Mouse (Mus musculus) limb, embryonic 13.5 days (tissue): ENCODE data around the gene Ogfod2. TPM values are rescaled to one million over a fixed set of nuclear protein-coding genes. Genes with fewer than 3 reads are reported as not detected.
A peak's percentile ranks its signal among the peaks of the same experiment; 100 is the strongest.

Experiments
- ATAC-seq: fragments of 200-750 bp; cut with Nextera tagmentation; 2 replicates; pipeline ENCODE4 v1.8.0; 2017; ENCODE audit warnings: low read depth, moderate number of reproducible peaks, moderate TSS enrichment; ENCODE audit not compliant: low FRiP score
- H3K27ac ChIP-seq: fragments of 300-500 bp; sonication (generic); 2 replicates; pipeline ENCODE4 v1.5.1; 2015; ENCODE audit warnings: inconsistent platforms, mild to moderate bottlenecking, moderate library complexity
- H3K27me3 ChIP-seq: fragments of 300-500 bp; sonication (generic); 2 replicates; pipeline ENCODE4 v1.6.1; 2015; ENCODE audit warnings: mild to moderate bottlenecking, inconsistent platforms
- H3K36me3 ChIP-seq: fragments of 300-500 bp; sonication (generic); 2 replicates; pipeline ENCODE4 v1.6.1; 2015; ENCODE audit warnings: inconsistent platforms, mild to moderate bottlenecking, moderate library complexity
- H3K4me1 ChIP-seq: fragments of 300-500 bp; sonication (generic); 2 replicates; pipeline ENCODE4 v1.6.1; 2015; ENCODE audit warnings: inconsistent platforms
- H3K4me2 ChIP-seq: fragments of 300-500 bp; sonication (generic); replicated peaks from 2 replicates; pipeline ENCODE4 v1.6.1; 2015; ENCODE audit warnings: inconsistent platforms, mild to moderate bottlenecking, moderate library complexity
- H3K4me3 ChIP-seq: fragments of 300-500 bp; sonication (generic); 2 replicates; pipeline ENCODE4 v1.5.1; 2015; ENCODE audit warnings: moderate library complexity, mild to moderate bottlenecking, inconsistent platforms
- H3K9ac ChIP-seq: fragments of 300-500 bp; sonication (generic); 2 replicates; pipeline ENCODE4 v1.6.1; 2015; ENCODE audit warnings: mild to moderate bottlenecking, inconsistent platforms
- H3K9me3 ChIP-seq: fragments of 300-500 bp; sonication (generic); 2 replicates; pipeline ENCODE4 v1.6.1; 2016; ENCODE audit warnings: inconsistent platforms
- WGBS: fragments of 180-500 bp; shearing (Covaris S2); methylation state at CpG from one replicate; pipeline ENCODE4 v1.1.7; 2015; 5-methylcytosine and 5-hydroxymethylcytosine counted together
- polyA plus RNA-seq: library from polyadenylated mRNA; unstranded; fragments of >200 nt; fragmentation: Nextera tagmentation; extraction: Ambion mirVana; gene quantifications from 2 replicates; pipeline ENCODE4 v1.2.1, GENCODE M21; 2015

Ogfod2 gene
- polyA plus RNA-seq, 1 experiment from 2014 or later, result 21.4 TPM

DNA sequence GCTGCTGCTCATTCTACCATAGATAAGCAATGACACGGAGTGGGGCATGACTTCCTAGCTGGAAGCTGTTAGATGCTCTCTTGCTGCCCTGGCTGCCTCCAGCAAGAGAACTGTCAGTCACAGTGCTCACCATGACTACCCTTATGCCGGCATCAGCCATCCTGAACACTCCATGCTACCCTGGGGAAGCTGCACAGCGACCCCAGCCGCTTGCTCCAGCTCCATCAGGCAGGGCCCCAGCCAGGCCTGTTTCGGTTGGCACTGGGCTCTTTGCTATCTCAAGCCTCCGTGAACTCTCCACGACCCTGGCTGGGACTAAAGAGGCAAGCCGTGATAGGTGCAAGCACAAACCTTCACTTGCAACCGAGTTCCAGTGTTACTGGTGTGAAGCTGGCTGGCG is 49.7 kb downstream of the Ogfod2 start:
- no peaks in the 10 kb centered on the region for H3K36me3 ChIP-seq
- H3K4me1 ChIP-seq, result peaks cover 60% of the 10 kb centered on the region
- H3K4me2 ChIP-seq, result no peak overlapping the region
- 43% methylated on average over 10 of the region's 10 CpGs for WGBS
- no peak overlapping the region for H3K27ac ChIP-seq
- no peaks in the 10 kb centered on the region for H3K9me3 ChIP-seq
- no peaks in the 10 kb centered on the region for H3K27me3 ChIP-seq
- ATAC-seq, result no peak
- no peak overlapping the region for H3K9ac ChIP-seq
- no peak overlapping the region for H3K4me3 ChIP-seq

DNA sequence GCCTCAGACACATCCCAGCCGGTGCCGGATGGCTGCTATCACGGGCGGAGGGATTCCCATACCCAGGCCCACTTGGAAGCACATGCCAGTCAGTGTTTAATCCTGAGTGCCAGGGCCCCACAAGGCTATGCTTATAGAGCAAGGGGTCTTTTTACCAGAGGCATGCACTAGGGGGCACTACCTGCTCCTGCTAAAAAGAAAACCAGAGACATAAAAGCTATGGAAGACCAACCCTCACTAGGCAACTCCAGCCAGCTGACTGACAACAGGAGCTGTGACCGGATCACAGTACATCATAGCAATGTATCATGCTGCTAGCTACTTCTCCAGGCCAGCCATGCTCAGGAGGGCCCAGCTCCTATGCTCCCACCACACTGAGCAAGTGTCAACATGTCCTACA is 50.5 kb downstream of the Ogfod2 start:
- no peak overlapping the region for H3K9ac ChIP-seq
- H3K4me3 ChIP-seq, result no peak overlapping the region
- H3K9me3 ChIP-seq, result no peaks in the 10 kb centered on the region
- H3K36me3 ChIP-seq, result no peaks in the 10 kb centered on the region
- H3K4me2 ChIP-seq, result no peak overlapping the region
- ATAC-seq, result peak; percentile 20; the same call in 1 of the 2 replicates
- no peak overlapping the region for H3K27ac ChIP-seq
- peaks cover 67% of the 10 kb centered on the region for H3K4me1 ChIP-seq
- 54% methylated on average over 5 of the region's 5 CpGs for WGBS
- H3K27me3 ChIP-seq, result no peaks in the 10 kb centered on the region

- Histone ChIP-seq H3K27ac (no peak overlapping the region; the same call in 1 of the 2 replicates), H3K27me3 (no peaks in the 10 kb centered on the region), H3K9me3 (no peaks in the 10 kb centered on the region), H3K4me2 (0 out of 2 replicates have a peak overlapping the region, but pooled peaks have one; percentile 19), H3K36me3 (no peaks in the 10 kb centered on the region), H3K4me1 (peaks cover 72% of the 10 kb centered on the region), H3K9ac (no peak overlapping the region), H3K4me3 (no peak overlapping the region)
- 51% methylated on average over 11 of the region's 11 CpGs for WGBS
- ATAC-seq, result no peak
These were observed 51.3 kb downstream of the Ogfod2 start for GRCm38 (mm10) chr5:124163445-124163844.

Other genes with a start within 250 kb of the Ogfod2 start
- 0.19 and 0.64 TPM in 2 replicates for gene Hcar2, start 246.8 kb upstream of the Ogfod2 start, polyA plus RNA-seq
- 0.17 and 0.24 TPM in 2 replicates for gene Hcar1, start 232.3 kb upstream of the Ogfod2 start, polyA plus RNA-seq
- 165 and 167 TPM in 2 replicates for gene Denr, start 205.1 kb upstream of the Ogfod2 start, polyA plus RNA-seq
- gene Gm43518, start 184.9 kb upstream of the Ogfod2 start, polyA plus RNA-seq, result 4.1 and 5.5 TPM in 2 replicates
- gene Ccdc62, start 181.6 kb upstream of the Ogfod2 start, polyA plus RNA-seq, result 7.0 and 7.4 TPM in 2 replicates
- gene Hip1r, start 138.7 kb upstream of the Ogfod2 start, polyA plus RNA-seq, result 8.6 and 8.8 TPM in 2 replicates
- gene Vps37b, start 80.0 kb upstream of the Ogfod2 start, polyA plus RNA-seq, result 40.9 and 43.7 TPM in 2 replicates
- gene Abcb9, start 16.5 kb upstream of the Ogfod2 start, polyA plus RNA-seq, result 2.9 and 3.0 TPM in 2 replicates
- 106 and 115 TPM in 2 replicates for gene Arl6ip4, start 3.8 kb downstream of the Ogfod2 start, polyA plus RNA-seq
- 3.5 and 4.2 TPM in 2 replicates for gene Pitpnm2, start 137.5 kb downstream of the Ogfod2 start, polyA plus RNA-seq
- 12.1 and 13.2 TPM in 2 replicates for gene Mphosph9, start 215.7 kb downstream of the Ogfod2 start, polyA plus RNA-seq
- 16.2 and 16.3 TPM in 2 replicates for gene 2810006K23Rik, start 215.8 kb downstream of the Ogfod2 start, polyA plus RNA-seq